ENCODE assay signal across 8 mouse cellular contexts in the genomic region with DNA sequence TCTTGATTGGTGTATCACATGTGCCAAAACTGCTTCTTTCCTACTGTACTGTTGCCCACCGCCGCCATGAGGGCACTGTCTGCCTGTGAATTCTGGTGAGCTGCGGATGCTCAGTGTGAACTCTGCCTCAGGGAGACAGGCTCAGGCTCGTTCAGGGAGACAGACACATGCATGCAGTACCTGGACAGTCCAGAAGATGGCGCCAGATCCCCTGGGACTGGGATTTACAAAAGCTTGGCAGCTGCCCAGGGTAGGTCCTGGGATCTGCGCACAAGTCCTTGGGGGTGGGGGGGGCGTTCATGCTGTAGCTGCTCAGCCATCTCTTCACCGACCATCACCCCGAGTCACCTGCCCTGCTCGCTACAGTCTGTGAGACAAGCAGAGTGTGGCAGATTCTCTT.
DNase-seq lines count a peak whose midpoint lies in the region; ATAC-seq lines count a peak whose summit lies in the region.

No protein-coding gene starts in this region.

- no peak overlapping the region for H3K4me3 ChIP-seq in kidney, embryonic 15.5 days (replicated peaks)
- H3K4me3 ChIP-seq in kidney, embryonic 16.5 days (ENCODE audit: low read length): no peak overlapping the region
- H3K4me3 ChIP-seq in liver, embryonic 13.5 days (replicated peaks): no peak overlapping the region
- H3K4me3 ChIP-seq in neural tube, embryonic 14.5 days (ENCODE audit: low read depth, low read length): no peak overlapping the region

- H3K4me1 ChIP-seq in kidney, embryonic 15.5 days: 0 out of 2 replicates have a peak, but pooled peaks cover 2% of the 10 kb centered on the region
- H3K4me1 ChIP-seq in kidney, embryonic 16.5 days (ENCODE audit: insufficient read depth, low read length): no peaks in the 10 kb centered on the region
- no peaks in the 10 kb centered on the region for H3K4me1 ChIP-seq in liver, embryonic 13.5 days (replicated peaks)
- H3K4me1 ChIP-seq in neural tube, embryonic 14.5 days (ENCODE audit: control insufficient read depth, insufficient read depth, low read length): peaks cover 19% of the 10 kb centered on the region; the same call in 1 of the 2 replicates

- no peaks in the 10 kb centered on the region for H3K36me3 ChIP-seq in kidney, embryonic 15.5 days
- H3K36me3 ChIP-seq in kidney, embryonic 16.5 days (ENCODE audit: insufficient read depth, low read length): no peaks in the 10 kb centered on the region
- no peaks in the 10 kb centered on the region for H3K36me3 ChIP-seq in liver, embryonic 13.5 days
- H3K36me3 ChIP-seq in neural tube, embryonic 14.5 days (ENCODE audit: control insufficient read depth, insufficient read depth, low read length): no peaks in the 10 kb centered on the region

- 19% methylated on average over 10 of the region's 10 CpGs for WGBS in kidney, embryonic 15.5 days
- 20% methylated on average over 10 of the region's 10 CpGs for WGBS in kidney, embryonic 16.5 days
- WGBS in liver, embryonic 13.5 days (ENCODE audit: insufficient replicate concordance): 12% methylated on average over 10 of the region's 10 CpGs
- WGBS in neural tube, embryonic 14.5 days: 12% methylated on average over 10 of the region's 10 CpGs

- no peaks in the 10 kb centered on the region for H3K27me3 ChIP-seq in kidney, embryonic 15.5 days
- H3K27me3 ChIP-seq in kidney, embryonic 16.5 days (ENCODE audit: insufficient read depth, low read length): no peaks in the 10 kb centered on the region
- no peaks in the 10 kb centered on the region for H3K27me3 ChIP-seq in liver, embryonic 13.5 days
- no peaks in the 10 kb centered on the region for H3K27me3 ChIP-seq in neural tube, embryonic 14.5 days (ENCODE audit: control insufficient read depth, insufficient read depth, low read length)

- H3K9me3 ChIP-seq in kidney, embryonic 15.5 days (replicated peaks): no peaks in the 10 kb centered on the region
- no peaks in the 10 kb centered on the region for H3K9me3 ChIP-seq in kidney, embryonic 16.5 days (ENCODE audit: low read length)
- no peaks in the 10 kb centered on the region for H3K9me3 ChIP-seq in liver, embryonic 13.5 days (replicated peaks)
- no peaks in the 10 kb centered on the region for H3K9me3 ChIP-seq in neural tube, embryonic 14.5 days (ENCODE audit: control insufficient read depth, low read length)

- ATAC-seq in kidney, embryonic 15.5 days (replicated peaks; ENCODE audit: low FRiP score): no peak; the same call in 1 of the 2 replicates
- ATAC-seq in kidney, embryonic 16.5 days (ENCODE audit: low FRiP score, low TSS enrichment): 0 out of 2 replicates have a peak, but pooled peaks have one; percentile 60
- no peak for ATAC-seq in liver, embryonic 13.5 days (ENCODE audit: low read depth)
- ATAC-seq in neural tube, embryonic 14.5 days (ENCODE audit: low read depth): peak; percentile 71

- intact Hi-C loops in gastrocnemius, postnatal 36 days (cut with DNase I): no loop called here

- no peak overlapping the region for H3K27ac ChIP-seq in kidney, embryonic 15.5 days
- H3K27ac ChIP-seq in kidney, embryonic 16.5 days (ENCODE audit: low read length): no peak overlapping the region
- no peak overlapping the region for H3K27ac ChIP-seq in liver, embryonic 13.5 days
- no peak overlapping the region; the same call in 1 of the 2 replicates for H3K27ac ChIP-seq in neural tube, embryonic 14.5 days (ENCODE audit: low read depth, low read length)

- H3K9ac ChIP-seq in kidney, embryonic 15.5 days: no peak overlapping the region
- H3K9ac ChIP-seq in kidney, embryonic 16.5 days (replicated peaks; ENCODE audit: low read length): no peak overlapping the region
- H3K9ac ChIP-seq in liver, embryonic 13.5 days: no peak overlapping the region
- H3K9ac ChIP-seq in neural tube, embryonic 14.5 days (replicated peaks; ENCODE audit: low read depth, low read length): no peak overlapping the region

- DNase-seq in kidney, adult 11 months: peak; percentile 52
- peak; percentile 94 for DNase-seq in embryo, embryonic 10.5 days (ENCODE audit: low spot score)
- peak; percentile 41 to 48 for DNase-seq in gastrocnemius, postnatal 36 days
- DNase-seq in liver, embryonic 13.5 days: peak; percentile 32
- peak; percentile 72 for DNase-seq in thymus, postnatal 0 days (ENCODE audit: low spot score)

- H3K4me2 ChIP-seq in kidney, embryonic 15.5 days: no peak overlapping the region
- H3K4me2 ChIP-seq in kidney, embryonic 16.5 days (replicated peaks; ENCODE audit: low read depth, low read length): no peak overlapping the region
- H3K4me2 ChIP-seq in liver, embryonic 13.5 days: no peak overlapping the region
- H3K4me2 ChIP-seq in neural tube, embryonic 14.5 days (ENCODE audit: low read depth, low read length): no peak overlapping the region

Comparison
In these comparisons a context has a peak if more than half of its experiments do, and no peak if none do; other contexts are left out.
1. ATAC-seq: peak in kidney, embryonic 16.5 days (single experiment) and neural tube, embryonic 14.5 days (single experiment); none in kidney, embryonic 15.5 days (single experiment) and liver, embryonic 13.5 days (single experiment).
2. DNase-seq: peak in every context shown above with its lines; median percentile 94 in embryo, embryonic 10.5 days; 72 in thymus, postnatal 0 days; 52 in kidney, adult 11 months; 44 in gastrocnemius, postnatal 36 days; 32 in liver, embryonic 13.5 days.